Mouse (Mus musculus): ENCODE data around the gene Gm42715. TPM values are rescaled to one million over a fixed set of nuclear protein-coding genes. Genes with fewer than 3 reads are reported as not detected.
A peak's percentile ranks its signal among the peaks of the same experiment; 100 is the strongest.

Gm42715 gene
- polyA plus RNA-seq, 1 experiment, result 11.3 TPM

DNA sequence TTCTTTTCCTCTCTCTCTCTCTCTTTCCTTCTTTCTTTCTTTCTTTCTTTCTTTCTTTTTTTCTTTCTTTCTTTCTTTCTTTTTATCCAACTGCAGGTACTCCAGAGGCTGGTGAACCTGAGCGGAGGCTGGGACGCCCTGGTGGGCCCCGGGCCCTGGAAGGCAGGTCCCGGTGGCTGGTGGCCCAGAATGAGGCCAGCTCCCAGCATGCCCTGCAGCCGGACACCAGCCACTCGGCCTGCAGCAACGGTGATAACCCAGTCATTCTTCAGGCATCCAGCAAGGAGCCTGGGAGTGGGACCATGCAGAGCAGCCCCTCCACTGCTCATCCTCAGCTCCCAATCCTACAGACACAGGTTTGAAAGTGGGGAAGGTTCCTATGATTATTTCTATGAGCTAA lies 3.5 kb upstream of the Gm42715 start:
- H3K4me3 ChIP-seq (ENCODE audit: insufficient read depth, low read length), result no peak overlapping the region
- peaks cover 4% of the 10 kb centered on the region; the same call in 1 of the 2 replicates for H3K4me1 ChIP-seq (ENCODE audit: control insufficient read depth, insufficient read depth, low read length)
- H3K27ac ChIP-seq (ENCODE audit: insufficient read depth, low read length), result no peak overlapping the region
- TF ChIP-seq CTCF (IDR thresholded peaks at IDR 0.05; ENCODE audit: extremely low read depth, insufficient read depth, low read length), result no peak
- TF ChIP-seq POLR2A (IDR thresholded peaks at IDR 0.05; ENCODE audit: extremely low read depth, insufficient read depth, low read length), result no peak

DNA sequence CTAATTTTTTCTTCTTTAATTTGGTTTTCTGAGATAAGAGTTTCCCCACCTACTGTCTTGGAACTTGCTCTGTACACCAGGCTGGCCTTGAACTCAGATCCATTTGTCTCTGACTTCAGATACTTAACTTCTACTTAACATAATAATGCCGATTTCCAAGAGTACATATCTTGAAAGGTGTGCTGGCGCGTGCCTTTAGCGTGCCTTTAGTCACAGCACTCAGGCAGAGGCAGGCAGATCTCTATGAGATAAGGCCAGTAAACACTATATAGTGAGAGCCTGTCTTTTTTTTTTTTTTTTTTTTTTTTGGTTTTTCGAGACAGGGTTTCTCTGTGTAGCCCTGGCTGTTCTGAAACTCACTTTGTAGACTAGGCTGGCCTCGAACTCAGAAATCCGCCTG lies 3.0 kb upstream of the Gm42715 start:
- Histone ChIP-seq H3K4me3 (ENCODE audit: insufficient read depth, low read length) (no peak overlapping the region), H3K4me1 (ENCODE audit: control insufficient read depth, insufficient read depth, low read length) (peaks cover 4% of the 10 kb centered on the region; the same call in 1 of the 2 replicates), H3K27ac (ENCODE audit: insufficient read depth, low read length) (no peak overlapping the region)
- TF ChIP-seq POLR2A (IDR thresholded peaks at IDR 0.05; ENCODE audit: extremely low read depth, insufficient read depth, low read length), result no peak
- no peak for TF ChIP-seq CTCF (IDR thresholded peaks at IDR 0.05; ENCODE audit: extremely low read depth, insufficient read depth, low read length)

DNA sequence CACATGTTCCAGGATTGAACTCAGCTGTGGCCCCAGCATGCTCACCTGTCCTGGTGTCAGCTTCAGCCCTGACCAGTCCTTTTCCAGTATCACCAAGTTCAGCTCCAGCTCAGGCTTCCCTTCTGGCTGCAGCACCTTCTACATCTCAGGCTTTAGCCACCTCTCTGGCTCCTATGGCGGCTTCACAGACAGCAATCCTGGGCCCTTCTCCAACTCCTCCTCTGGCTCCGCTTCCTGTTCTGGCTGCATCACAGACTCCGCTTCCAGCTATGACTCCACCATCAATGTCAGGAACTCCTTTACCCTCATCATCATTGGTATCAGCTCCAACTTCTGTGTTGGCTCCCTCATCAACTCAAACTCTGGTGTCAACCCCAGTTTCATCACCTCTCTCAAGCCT lies 22.3 kb downstream of the Gm42715 start:
- no peak for TF ChIP-seq CTCF (IDR thresholded peaks at IDR 0.05; ENCODE audit: extremely low read depth, insufficient read depth, low read length)
- no peak for TF ChIP-seq POLR2A (IDR thresholded peaks at IDR 0.05; ENCODE audit: extremely low read depth, insufficient read depth, low read length)
- Histone ChIP-seq H3K4me1 (ENCODE audit: control insufficient read depth, insufficient read depth, low read length) (no peaks in the 10 kb centered on the region), H3K27ac (ENCODE audit: insufficient read depth, low read length) (no peak overlapping the region), H3K4me3 (ENCODE audit: insufficient read depth, low read length) (no peak overlapping the region)

DNA sequence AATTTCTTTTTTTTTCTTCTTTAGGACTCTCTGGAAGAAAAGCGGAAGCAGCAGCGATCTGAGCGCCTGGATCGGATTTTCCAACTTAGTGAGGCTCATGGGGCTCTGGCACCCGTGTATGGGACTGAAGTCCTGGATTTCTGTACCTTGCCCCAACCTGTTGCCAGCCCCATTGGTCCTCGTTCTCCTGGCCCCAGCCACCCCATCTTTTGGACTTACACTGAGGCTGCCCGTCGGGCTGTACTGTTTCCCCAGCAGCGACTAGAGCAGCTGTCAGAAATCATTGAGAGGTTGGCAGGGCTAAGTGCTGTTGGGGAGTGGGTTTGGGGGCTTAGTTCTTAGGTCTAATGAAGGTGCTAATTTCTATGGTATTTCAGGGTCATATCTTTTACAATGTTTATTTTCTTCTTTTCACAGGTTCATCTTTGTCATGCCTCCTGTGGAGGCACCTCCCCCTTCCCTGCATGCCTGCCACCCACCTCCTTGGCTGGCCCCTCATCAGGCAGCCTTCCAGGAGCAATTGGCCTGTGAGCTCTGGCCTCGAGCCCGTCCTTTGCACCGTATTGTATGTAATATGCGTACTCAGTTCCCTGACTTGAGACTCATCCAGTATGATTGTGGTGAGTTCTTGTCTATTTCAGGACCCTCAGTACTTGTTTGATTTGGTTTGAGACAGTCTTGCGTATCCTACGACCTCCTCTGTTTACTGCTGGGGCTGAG lies 29.9 kb downstream of the Gm42715 start:
- Histone ChIP-seq H3K4me1 (ENCODE audit: control insufficient read depth, insufficient read depth, low read length) (no peaks in the 10 kb centered on the region), H3K27ac (ENCODE audit: insufficient read depth, low read length) (no peak overlapping the region), H3K4me3 (ENCODE audit: insufficient read depth, low read length) (no peak overlapping the region)
- no peak for TF ChIP-seq CTCF (IDR thresholded peaks at IDR 0.05; ENCODE audit: extremely low read depth, insufficient read depth, low read length)
- no peak for TF ChIP-seq POLR2A (IDR thresholded peaks at IDR 0.05; ENCODE audit: extremely low read depth, insufficient read depth, low read length)

DNA sequence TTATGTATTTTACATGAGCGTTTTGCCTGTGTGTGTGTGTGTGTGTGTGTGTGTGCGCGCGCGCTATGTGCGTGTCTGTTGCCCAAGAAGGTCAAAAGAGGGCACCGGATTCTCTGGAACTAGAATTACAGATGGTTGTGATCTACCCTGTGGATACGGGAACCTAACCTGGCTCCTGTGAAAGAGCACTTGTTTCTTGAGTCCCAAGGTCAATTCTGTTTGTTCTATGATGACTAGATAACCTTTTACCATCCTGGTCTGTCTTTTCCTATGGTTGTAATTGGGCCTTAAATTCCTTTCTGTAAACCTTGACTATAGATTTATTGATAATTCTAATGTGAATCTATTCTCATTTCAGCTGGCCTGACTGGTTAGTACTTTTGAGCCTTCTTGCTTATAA lies 32.2 kb downstream of the Gm42715 start:
- no peak for TF ChIP-seq CTCF (IDR thresholded peaks at IDR 0.05; ENCODE audit: extremely low read depth, insufficient read depth, low read length)
- TF ChIP-seq POLR2A (IDR thresholded peaks at IDR 0.05; ENCODE audit: extremely low read depth, insufficient read depth, low read length), result no peak
- Histone ChIP-seq H3K27ac (ENCODE audit: insufficient read depth, low read length) (no peak overlapping the region), H3K4me3 (ENCODE audit: insufficient read depth, low read length) (no peak overlapping the region), H3K4me1 (ENCODE audit: control insufficient read depth, insufficient read depth, low read length) (no peaks in the 10 kb centered on the region)

DNA sequence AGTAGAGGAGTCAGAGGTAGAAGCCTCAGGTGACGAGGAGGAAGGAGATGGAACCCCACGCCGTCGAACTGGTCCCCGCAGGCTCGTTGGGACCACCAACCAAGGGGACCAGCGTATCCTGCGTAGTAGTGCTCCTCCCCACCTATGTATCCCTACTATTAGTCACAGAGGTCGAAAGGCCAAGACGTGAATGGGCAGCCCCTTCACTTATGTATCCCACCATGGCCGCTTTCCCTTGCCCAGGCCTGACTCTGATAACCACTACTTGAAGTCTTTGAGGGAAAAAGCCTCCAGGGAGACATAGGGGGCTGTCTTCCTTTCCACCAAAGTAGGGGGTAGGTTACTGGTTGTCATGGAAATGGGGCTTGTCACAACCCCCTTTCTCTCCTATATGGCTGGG lies 41.2 kb downstream of the Gm42715 start:
- H3K4me3 ChIP-seq (ENCODE audit: insufficient read depth, low read length), result no peak overlapping the region
- TF ChIP-seq CTCF (IDR thresholded peaks at IDR 0.05; ENCODE audit: extremely low read depth, insufficient read depth, low read length) (no peak), POLR2A (IDR thresholded peaks at IDR 0.05; ENCODE audit: extremely low read depth, insufficient read depth, low read length) (no peak)

DNA sequence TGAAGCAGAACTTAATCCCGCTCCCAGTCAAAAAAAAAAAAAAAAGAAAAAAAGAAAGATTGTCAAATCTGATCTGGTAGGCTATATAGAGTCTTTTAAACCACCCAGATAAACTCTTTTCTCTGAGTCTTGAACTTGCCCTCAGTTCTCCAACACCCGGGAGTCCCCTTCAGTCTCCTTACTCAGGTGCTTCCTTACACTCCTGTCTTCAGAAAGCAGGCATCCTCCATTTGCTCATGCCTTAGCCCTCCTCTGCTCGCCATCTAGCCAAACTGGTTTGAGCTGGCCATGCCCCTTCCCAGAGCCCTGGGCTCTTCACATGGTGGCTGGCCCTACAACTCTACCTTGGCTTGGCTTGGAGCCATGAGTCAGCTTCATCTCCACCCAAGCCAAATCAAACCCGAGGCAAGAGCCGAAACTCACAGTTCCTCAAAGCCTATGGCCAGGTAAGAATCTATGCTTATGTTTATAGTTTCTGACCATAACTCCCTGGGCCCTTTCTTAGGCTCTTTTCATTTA lies 42.0 kb downstream of the Gm42715 start, which contains the start of gene Tmem265:
Gene Tmem265 (plus strand): TSS at position 51 of the 519 bp plus-strand sequence.
- no peak for TF ChIP-seq POLR2A (IDR thresholded peaks at IDR 0.05; ENCODE audit: extremely low read depth, insufficient read depth, low read length)
- TF ChIP-seq CTCF (IDR thresholded peaks at IDR 0.05; ENCODE audit: extremely low read depth, insufficient read depth, low read length), result no peak
- Histone ChIP-seq H3K27ac (ENCODE audit: insufficient read depth, low read length) (no peak within 1 kb of the TSS), H3K4me1 (ENCODE audit: control insufficient read depth, insufficient read depth, low read length) (no peaks in the 10 kb centered on the region), H3K4me3 (ENCODE audit: insufficient read depth, low read length) (no peak within 1 kb of the TSS)

More for the DNA sequence above, 41.2 kb downstream of the Gm42715 start:
- H3K4me1 ChIP-seq (ENCODE audit: control insufficient read depth, insufficient read depth, low read length), result no peaks in the 10 kb centered on the region
- H3K27ac ChIP-seq (ENCODE audit: insufficient read depth, low read length), result no peak overlapping the region

DNA sequence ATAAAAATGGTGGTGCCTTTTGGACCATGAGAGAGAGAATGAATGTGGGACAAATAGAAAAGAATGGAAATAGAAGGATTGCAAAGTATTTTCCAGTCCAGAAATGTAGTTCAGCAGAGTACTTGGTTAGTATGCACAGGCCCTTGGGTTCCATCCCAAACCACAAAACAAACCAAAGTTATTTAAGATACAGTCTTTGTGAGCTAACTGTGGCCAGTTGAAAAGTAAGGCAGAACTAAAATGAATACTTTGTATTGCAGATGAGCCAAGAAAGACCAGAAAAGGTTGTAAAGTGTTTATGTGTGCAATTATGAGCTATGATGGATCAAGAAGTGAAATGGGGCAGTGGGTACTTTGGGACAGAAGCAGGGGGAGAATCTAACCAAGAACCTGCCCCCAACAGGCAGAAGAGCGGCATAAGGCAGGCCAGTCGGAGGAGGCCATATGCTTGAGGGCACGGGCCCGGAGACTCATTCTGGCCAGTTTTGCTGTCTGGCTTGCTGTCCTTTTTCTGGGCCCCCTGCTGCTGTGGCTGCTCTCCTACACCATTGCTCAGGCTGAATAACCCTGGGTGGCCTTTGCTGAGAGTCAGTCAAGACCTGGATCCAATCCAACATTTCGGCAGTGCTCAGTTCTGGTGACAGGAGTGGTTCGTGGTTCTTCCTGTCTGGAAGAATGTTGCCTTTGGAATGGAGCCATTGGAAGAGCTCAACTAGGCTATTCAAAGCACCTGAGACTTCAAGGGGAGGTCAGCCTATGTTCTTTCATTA lies 45.2 kb downstream of the Gm42715 start:
- TF ChIP-seq CTCF (IDR thresholded peaks at IDR 0.05; ENCODE audit: extremely low read depth, insufficient read depth, low read length), result no peak
- no peak for TF ChIP-seq POLR2A (IDR thresholded peaks at IDR 0.05; ENCODE audit: extremely low read depth, insufficient read depth, low read length)
- no peak overlapping the region for H3K4me3 ChIP-seq (ENCODE audit: insufficient read depth, low read length)
- no peak overlapping the region for H3K27ac ChIP-seq (ENCODE audit: insufficient read depth, low read length)
- no peaks in the 10 kb centered on the region for H3K4me1 ChIP-seq (ENCODE audit: control insufficient read depth, insufficient read depth, low read length)

DNA sequence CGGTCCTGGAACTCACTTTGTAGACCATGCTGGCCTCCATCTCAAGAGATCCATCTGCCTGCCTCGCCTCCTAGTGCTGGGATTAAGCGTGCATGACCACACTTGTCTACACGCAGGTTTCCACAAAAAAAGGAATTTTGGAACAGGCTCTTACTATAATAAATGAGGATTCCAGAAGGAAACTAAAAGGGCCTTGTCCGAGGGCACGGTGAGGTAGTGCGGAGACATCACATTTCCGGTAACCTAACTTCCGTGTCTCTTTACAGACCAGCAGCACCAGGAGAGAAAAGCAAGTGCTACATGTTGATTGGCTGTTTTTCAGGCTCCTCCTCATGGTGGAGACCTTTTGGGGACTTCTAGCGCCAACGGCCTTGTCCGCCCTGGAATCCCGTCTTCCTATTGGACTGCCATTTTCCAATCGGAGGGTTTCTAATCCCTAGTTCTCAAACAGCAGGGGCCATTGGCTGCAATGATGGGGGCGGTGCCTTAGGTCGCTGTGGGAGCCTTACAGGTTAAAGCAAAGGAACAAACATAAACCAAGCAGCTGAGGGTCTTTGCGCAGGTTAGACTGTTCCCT lies 53.6 kb downstream of the Gm42715 start, which contains the start of gene Phkg2:
Gene Phkg2 (plus strand): TSS at position 446 of the 577 bp plus-strand sequence.
- TF ChIP-seq CTCF (IDR thresholded peaks at IDR 0.05; ENCODE audit: extremely low read depth, insufficient read depth, low read length) (no peak), POLR2A (IDR thresholded peaks at IDR 0.05; ENCODE audit: extremely low read depth, insufficient read depth, low read length) (peak; percentile 79)
- no peak within 1 kb of the TSS for H3K27ac ChIP-seq (ENCODE audit: insufficient read depth, low read length)
- H3K4me3 ChIP-seq (ENCODE audit: insufficient read depth, low read length), result peak within 1 kb of the TSS; percentile 98
- H3K4me1 ChIP-seq (ENCODE audit: control insufficient read depth, insufficient read depth, low read length), result peaks cover 6% of the 10 kb centered on the region; the same call in 1 of the 2 replicates

All from cortical plate, adult 2 months (tissue).